Mouse (Mus musculus) neutrophil, adult 5-6 weeks (primary cell): ENCODE measurements at regions not wholly inside any gene's neighbourhood (a gene's known extent, or its start where the extent isn't known, plus 50 kb on each side); places are given as distances from the start of the nearest gene placed in this dataset.

Source experiments
- ATAC-seq: fragments of 151-379, 151-347 bp; 2 replicates; pipeline ENCODE4 v1.8.0; 2017; ENCODE audit warnings: mild to moderate bottlenecking, moderate TSS enrichment; ENCODE audit not compliant: insufficient number of reproducible peaks, poor library complexity, low FRiP score, severe bottlenecking; ENCODE audit errors: extremely low read depth

- no peak for ATAC-seq
Observed at GRCm38 (mm10) chr7:138647636-138648035, 198.2 kb upstream of the Ppp2r2d start.

GRCm38 (mm10) chr7:138640492-138641165 is 205.2 kb upstream of the Ppp2r2d start:
- ATAC-seq = no peak

- ATAC-seq = no peak
Observed at GRCm38 (mm10) chr7:138639541-138639940, 206.3 kb upstream of the Ppp2r2d start.

- no peak for ATAC-seq
Observed at GRCm38 (mm10) chr7:138626061-138626460, 219.8 kb upstream of the Ppp2r2d start.

- ATAC-seq = no peak
Observed at GRCm38 (mm10) chr7:138620896-138621655, 223.5 kb upstream of the Tcerg1l start.

- no peak for ATAC-seq
Observed at GRCm38 (mm10) chr7:138620080-138620684, 222.7 kb upstream of the Tcerg1l start.

- ATAC-seq = no peak
Observed at GRCm38 (mm10) chr7:138616468-138616867, 218.9 kb upstream of the Tcerg1l start.

- ATAC-seq = no peak
Observed at GRCm38 (mm10) chr7:138609605-138610004, 212.1 kb upstream of the Tcerg1l start.

GRCm38 (mm10) chr7:138609124-138609523 is 211.6 kb upstream of the Tcerg1l start:
- no peak for ATAC-seq

GRCm38 (mm10) chr7:138606363-138606964 is 208.9 kb upstream of the Tcerg1l start:
- no peak for ATAC-seq

GRCm38 (mm10) chr7:138605923-138606322 is 208.4 kb upstream of the Tcerg1l start:
- no peak for ATAC-seq

GRCm38 (mm10) chr7:138601749-138602148 is 204.2 kb upstream of the Tcerg1l start:
- no peak for ATAC-seq

- ATAC-seq = 0 out of 2 replicates have a peak, but pooled peaks have one; percentile 55
Observed at GRCm38 (mm10) chr7:138593344-138593743, 195.8 kb upstream of the Tcerg1l start.

- no peak for ATAC-seq
Observed at GRCm38 (mm10) chr7:138567352-138567751, 169.8 kb upstream of the Tcerg1l start.

- ATAC-seq = no peak
Observed at GRCm38 (mm10) chr7:138551629-138552028, 154.1 kb upstream of the Tcerg1l start.

GRCm38 (mm10) chr7:138547881-138548280 is 150.4 kb upstream of the Tcerg1l start:
- no peak for ATAC-seq

- ATAC-seq = no peak
Observed at GRCm38 (mm10) chr7:138538048-138538831, 140.7 kb upstream of the Tcerg1l start.

GRCm38 (mm10) chr7:138526143-138526542 is 128.6 kb upstream of the Tcerg1l start:
- ATAC-seq = no peak

GRCm38 (mm10) chr7:138524936-138525335 is 127.4 kb upstream of the Tcerg1l start:
- ATAC-seq = no peak
